Mouse (Mus musculus) forebrain, embryonic 12.5 days (tissue): ENCODE results near the gene Lim2. TPM values are rescaled to one million over a fixed set of nuclear protein-coding genes. Genes with fewer than 3 reads are reported as not detected.
A peak's percentile ranks its signal among the peaks of the same experiment; 100 is the strongest.

Experiments used
- ATAC-seq: fragments of 200-750 bp; cut with Nextera tagmentation; 2 replicates; pipeline ENCODE4 v1.8.0; 2017; ENCODE audit warnings: moderate TSS enrichment; ENCODE audit not compliant: low FRiP score
- H3K27ac ChIP-seq: fragments of 300-500 bp; sonication (generic); 2 replicates; pipeline ENCODE4 v1.5.1; 2016; ENCODE audit warnings: mild to moderate bottlenecking
- H3K27me3 ChIP-seq: fragments of 300-500 bp; sonication (generic); 2 replicates; pipeline ENCODE4 v1.6.1; 2016; ENCODE audit warnings: mild to moderate bottlenecking
- H3K36me3 ChIP-seq: fragments of 300-500 bp; sonication (generic); replicated peaks from 2 replicates; pipeline ENCODE4 v1.6.1; 2016; ENCODE audit warnings: mild to moderate bottlenecking
- H3K4me1 ChIP-seq: fragments of 300-500 bp; sonication (generic); 2 replicates; pipeline ENCODE4 v1.6.1; 2016
- H3K4me2 ChIP-seq: fragments of 300-500 bp; sonication (generic); 2 replicates; pipeline ENCODE4 v1.6.1; 2016; ENCODE audit warnings: mild to moderate bottlenecking, moderate library complexity
- H3K4me3 ChIP-seq: fragments of 300-500 bp; sonication (generic); replicated peaks from 2 replicates; pipeline ENCODE4 v1.5.1; 2016; ENCODE audit warnings: mild to moderate bottlenecking
- H3K9ac ChIP-seq: fragments of 300-500 bp; sonication (generic); 2 replicates; pipeline ENCODE4 v1.6.1; 2016; ENCODE audit warnings: mild to moderate bottlenecking
- H3K9me3 ChIP-seq: fragments of 300-500 bp; sonication (generic); 2 replicates; pipeline ENCODE4 v1.6.1; 2016
- WGBS: fragments of 180-500 bp; shearing (Covaris S2); methylation state at CpG from one replicate; pipeline ENCODE4 v1.1.7; 2016; 5-methylcytosine and 5-hydroxymethylcytosine counted together
- polyA plus RNA-seq: library from polyadenylated mRNA; unstranded; fragments of >200 nt; fragmentation: Nextera tagmentation; extraction: Ambion mirVana; gene quantifications from 2 replicates; pipeline ENCODE4 v1.2.1, GENCODE M21; 2016

Lim2 gene
- polyA plus RNA-seq, 1 experiment from 2014 or later: not detected

DNA sequence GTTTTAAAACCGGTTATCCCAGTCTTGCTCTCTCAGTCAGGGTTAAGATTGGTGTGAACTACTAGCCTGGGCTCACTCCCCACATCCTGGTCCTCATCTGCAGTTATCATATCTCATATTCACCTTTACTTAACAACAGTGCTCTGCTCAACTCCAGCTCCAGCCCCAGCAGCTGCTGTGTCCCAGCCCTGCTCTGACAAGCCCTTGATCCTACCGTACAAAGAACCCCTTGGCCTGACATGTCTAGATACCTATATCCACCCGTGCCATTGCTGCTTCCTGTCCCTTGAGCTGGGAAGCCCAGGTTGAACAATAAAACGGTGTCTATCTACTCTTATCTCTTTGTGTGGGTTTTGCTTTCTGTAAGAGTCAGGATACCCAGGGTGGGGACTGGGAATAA is 2.0 kb downstream of the Lim2 start:
- no peak overlapping the region for H3K4me3 ChIP-seq
- H3K9me3 ChIP-seq: no peaks in the 10 kb centered on the region
- no peak for ATAC-seq
- no peaks in the 10 kb centered on the region for H3K36me3 ChIP-seq
- 59% methylated on average over 4 of the region's 4 CpGs for WGBS
- H3K4me1 ChIP-seq: no peaks in the 10 kb centered on the region
- H3K27me3 ChIP-seq: no peaks in the 10 kb centered on the region
- no peak overlapping the region for H3K4me2 ChIP-seq
- no peak overlapping the region for H3K27ac ChIP-seq
- H3K9ac ChIP-seq: no peak overlapping the region

DNA sequence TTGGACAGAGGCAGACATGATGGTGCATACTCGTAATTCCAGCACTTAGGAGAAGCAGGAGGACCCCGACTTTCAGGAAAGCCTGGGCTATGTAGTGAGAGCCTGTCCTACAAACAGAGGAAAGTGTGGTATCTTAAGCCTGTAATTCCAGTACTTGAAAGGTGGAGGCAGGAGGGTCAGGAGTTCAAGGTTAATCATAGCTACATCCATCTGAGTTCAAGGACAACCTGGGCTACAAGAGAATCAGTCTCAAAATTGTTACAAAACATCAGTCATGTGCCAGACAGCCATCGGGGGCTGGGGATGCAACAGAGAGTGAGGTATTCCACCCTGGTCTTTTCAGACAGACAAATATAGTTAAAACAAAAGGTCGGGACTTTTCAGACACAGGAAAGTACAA is 5.4 kb downstream of the Lim2 start:
- H3K4me1 ChIP-seq: no peaks in the 10 kb centered on the region
- ATAC-seq: no peak
- no peak overlapping the region for H3K4me3 ChIP-seq

DNA sequence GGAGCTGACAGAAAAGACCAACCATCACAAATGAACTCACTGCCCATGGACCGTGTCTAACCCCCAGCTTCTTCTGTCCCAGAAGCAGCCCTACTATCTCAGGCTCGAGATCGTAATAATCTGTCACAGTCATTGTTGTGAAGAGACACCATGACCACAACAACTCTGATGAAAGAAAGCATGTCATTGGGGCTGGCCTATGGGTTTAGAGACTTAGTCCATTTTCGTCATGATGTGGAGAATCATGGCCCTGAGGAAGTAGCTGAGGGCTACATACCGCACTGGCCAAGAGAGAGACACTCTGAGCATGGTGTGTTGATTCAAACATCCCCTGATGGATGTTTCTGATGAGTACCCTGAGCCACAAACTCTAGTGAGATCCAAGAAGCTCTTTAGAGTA is 7.2 kb downstream of the Lim2 start:
- H3K9ac ChIP-seq: no peak overlapping the region
- H3K27ac ChIP-seq: no peak overlapping the region
- H3K4me1 ChIP-seq: no peaks in the 10 kb centered on the region
- no peaks in the 10 kb centered on the region for H3K9me3 ChIP-seq
- no peak overlapping the region for H3K4me2 ChIP-seq
- no peaks in the 10 kb centered on the region for H3K36me3 ChIP-seq
- ATAC-seq: no peak
- H3K27me3 ChIP-seq: 0 out of 2 replicates have a peak, but pooled peaks cover 6% of the 10 kb centered on the region
- WGBS: 91% methylated on average over 5 of the region's 5 CpGs
- no peak overlapping the region for H3K4me3 ChIP-seq

More for the DNA sequence above, 5.4 kb downstream of the Lim2 start:
- Histone ChIP-seq H3K9me3 (no peaks in the 10 kb centered on the region), H3K4me2 (no peak overlapping the region), H3K36me3 (no peaks in the 10 kb centered on the region), H3K27me3 (no peaks in the 10 kb centered on the region), H3K9ac (no peak overlapping the region), H3K27ac (no peak overlapping the region)
- WGBS: 82% methylated on average over 4 of the region's 4 CpGs

DNA sequence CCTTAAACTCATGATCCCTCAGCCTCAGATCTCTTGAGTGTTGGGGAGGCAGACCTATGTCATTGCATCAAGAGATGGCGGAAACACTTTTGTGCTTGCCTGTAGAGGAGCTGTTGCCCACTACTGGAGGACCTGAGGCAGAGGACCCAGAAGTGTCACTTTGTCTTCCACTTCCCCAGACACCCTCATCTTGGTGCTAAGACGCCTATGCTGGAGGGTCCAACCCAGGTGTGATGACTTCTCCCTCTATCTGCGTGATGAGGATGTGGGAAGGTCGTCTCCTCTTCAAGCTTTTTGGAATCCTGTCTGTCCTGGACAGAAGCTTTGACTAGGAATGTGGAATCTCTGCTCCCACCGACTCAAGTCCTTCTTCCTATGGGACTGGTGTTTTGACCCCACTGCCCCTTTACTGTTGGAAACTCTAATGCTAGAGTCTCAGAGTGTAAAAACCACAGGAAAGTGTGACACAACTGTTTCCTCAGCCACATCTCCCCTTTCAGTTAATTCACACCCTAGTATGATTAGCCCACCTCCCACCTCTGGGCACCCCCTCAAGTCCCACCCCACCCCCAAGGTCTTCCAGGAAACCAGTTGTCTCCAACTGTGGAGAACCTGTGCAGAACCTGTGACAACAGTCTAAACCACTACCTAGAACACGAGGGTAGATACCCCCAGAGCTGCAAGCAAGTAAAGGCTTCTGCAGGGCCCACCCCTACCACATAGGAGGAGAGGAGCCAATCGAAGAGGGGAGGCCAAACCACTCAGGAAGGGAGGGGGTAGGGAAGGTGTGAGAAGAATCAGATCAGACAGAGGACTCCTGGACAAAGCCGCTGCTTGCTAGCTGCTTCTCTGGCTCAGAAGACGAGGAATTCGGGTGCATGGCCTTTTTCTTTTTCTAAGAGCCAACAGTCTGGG is 9.1 kb downstream of the Lim2 start, which contains the start of gene Nkg7:
TSS of gene Nkg7 (plus strand) at position 733 of the 915 bp plus-strand sequence.
- H3K4me3 ChIP-seq: no peak within 1 kb of the TSS
- H3K9ac ChIP-seq: no peak within 1 kb of the TSS
- no peak for ATAC-seq
- H3K9me3 ChIP-seq: no peaks in the 10 kb centered on the region
- 0 out of 2 replicates have a peak, but pooled peaks cover 7% of the 10 kb centered on the region for H3K27me3 ChIP-seq
- 82% methylated on average over 10 of the region's 10 CpGs for WGBS
- H3K4me2 ChIP-seq: no peak within 1 kb of the TSS
- no peak within 1 kb of the TSS for H3K27ac ChIP-seq
- H3K36me3 ChIP-seq: no peaks in the 10 kb centered on the region
- no peaks in the 10 kb centered on the region for H3K4me1 ChIP-seq

DNA sequence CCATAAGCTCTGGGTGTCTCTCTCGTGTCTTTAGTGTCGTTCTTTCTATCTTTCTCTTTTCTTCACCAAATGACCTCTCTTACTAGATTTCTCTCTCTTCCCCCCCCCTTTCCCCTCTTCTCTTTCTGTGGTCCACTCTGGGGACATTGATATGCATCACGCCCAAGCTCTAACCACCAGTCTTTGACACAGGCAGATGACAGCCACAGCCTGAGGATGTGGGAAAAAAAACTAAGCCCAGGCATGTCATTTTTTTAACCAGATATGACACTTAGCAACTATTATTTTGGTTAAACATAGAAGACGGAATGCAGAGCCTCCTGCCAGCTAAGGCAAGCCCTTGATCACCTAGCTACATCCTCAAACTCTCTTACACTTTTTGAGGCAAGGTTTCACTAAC is 11.1 kb downstream of the Lim2 start:
- 85% methylated on average over 4 of the region's 4 CpGs for WGBS
- Histone ChIP-seq H3K4me3 (no peak overlapping the region), H3K9me3 (no peaks in the 10 kb centered on the region), H3K4me1 (peaks cover 7% of the 10 kb centered on the region; the same call in 1 of the 2 replicates), H3K9ac (no peak overlapping the region), H3K27ac (no peak overlapping the region), H3K4me2 (no peak overlapping the region), H3K36me3 (no peaks in the 10 kb centered on the region), H3K27me3 (0 out of 2 replicates have a peak, but pooled peaks cover 7% of the 10 kb centered on the region)
- ATAC-seq: no peak

DNA sequence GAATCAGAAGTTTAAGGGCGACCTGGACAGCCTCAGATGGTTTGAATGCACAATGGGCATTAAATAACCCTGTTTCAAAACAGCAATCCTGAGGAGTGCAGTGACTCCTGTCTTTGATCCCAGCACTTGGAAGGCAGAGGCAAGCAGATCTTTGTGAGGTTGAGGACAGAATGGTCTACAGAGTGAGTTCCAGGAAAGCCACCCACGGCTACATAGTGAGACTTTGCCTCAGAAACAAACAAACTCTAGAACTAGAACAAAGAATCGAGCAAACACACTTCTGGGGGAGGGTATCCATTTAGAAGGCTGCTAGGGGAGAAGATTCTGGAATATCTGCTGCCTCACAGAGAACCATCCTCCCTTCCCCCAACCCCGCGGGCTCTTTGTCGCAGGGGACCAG is 13.0 kb downstream of the Lim2 start, which contains the start of gene Cldnd2:
TSS of gene Cldnd2 (plus strand) at position 301 of the 400 bp plus-strand sequence.
- H3K4me3 ChIP-seq: no peak within 1 kb of the TSS
- H3K4me2 ChIP-seq: no peak within 1 kb of the TSS
- H3K4me1 ChIP-seq: peaks cover 19% of the 10 kb centered on the region
- H3K27me3 ChIP-seq: 0 out of 2 replicates have a peak, but pooled peaks cover 7% of the 10 kb centered on the region
- no peak for ATAC-seq
- no peak within 1 kb of the TSS for H3K27ac ChIP-seq
- no peaks in the 10 kb centered on the region for H3K9me3 ChIP-seq
- H3K9ac ChIP-seq: no peak within 1 kb of the TSS
- 88% methylated on average over 6 of the region's 6 CpGs for WGBS
- no peaks in the 10 kb centered on the region for H3K36me3 ChIP-seq

DNA sequence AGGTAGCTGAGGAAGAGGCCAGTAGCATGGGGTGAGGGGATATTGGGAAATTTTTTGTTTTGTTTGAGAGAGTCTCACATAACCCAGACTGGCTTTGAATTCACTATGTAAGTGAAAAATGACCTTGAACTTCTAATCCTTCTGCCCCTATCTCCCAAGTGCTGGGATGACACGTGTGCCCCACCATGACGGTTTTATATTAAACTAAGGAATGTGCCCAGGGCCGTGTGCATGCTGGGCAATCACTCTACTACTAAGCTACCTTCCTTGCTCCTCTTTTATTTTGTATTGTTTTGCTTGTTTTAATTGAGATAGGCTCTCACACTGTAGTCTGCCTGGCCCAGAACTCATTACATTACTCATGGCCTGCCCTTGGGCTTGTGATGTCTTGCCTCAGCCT is 13.6 kb downstream of the Lim2 start:
- Histone ChIP-seq H3K27me3 (0 out of 2 replicates have a peak, but pooled peaks cover 7% of the 10 kb centered on the region), H3K27ac (no peak overlapping the region), H3K9me3 (no peaks in the 10 kb centered on the region), H3K36me3 (no peaks in the 10 kb centered on the region), H3K4me3 (no peak overlapping the region), H3K9ac (no peak overlapping the region), H3K4me1 (peaks cover 19% of the 10 kb centered on the region), H3K4me2 (no peak overlapping the region)
- WGBS: 88% methylated on average over 3 of the region's 3 CpGs
- ATAC-seq: no peak

DNA sequence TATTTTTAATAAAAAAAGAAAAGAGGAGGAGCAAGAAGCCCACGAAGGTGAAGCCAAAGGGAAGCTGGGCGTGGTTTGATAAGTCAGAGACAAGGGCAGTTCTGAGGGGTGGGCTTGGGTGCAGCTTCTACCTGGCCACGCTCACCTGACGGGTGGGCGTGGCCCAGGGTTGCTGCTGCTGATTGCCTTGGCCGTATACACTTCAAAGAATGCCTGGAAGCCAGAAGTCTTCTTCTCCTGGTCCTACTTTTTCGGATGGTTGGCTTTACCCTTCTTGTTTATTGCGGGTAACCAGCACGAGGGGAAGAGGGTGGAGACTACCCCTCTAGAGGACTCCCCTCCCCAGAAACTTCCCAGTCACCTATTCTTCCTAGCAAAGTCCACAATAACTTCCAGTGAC is 15.2 kb downstream of the Lim2 start:
- 11% methylated on average over 9 of the region's 9 CpGs for WGBS
- Histone ChIP-seq H3K4me2 (peak overlapping the region; percentile 61), H3K4me1 (peaks cover 19% of the 10 kb centered on the region), H3K9me3 (no peaks in the 10 kb centered on the region), H3K36me3 (no peaks in the 10 kb centered on the region), H3K27ac (peak overlapping the region; percentile 63), H3K27me3 (0 out of 2 replicates have a peak, but pooled peaks cover 7% of the 10 kb centered on the region), H3K9ac (peak overlapping the region; percentile 39), H3K4me3 (peak overlapping the region; percentile 53)
- no peak for ATAC-seq

DNA sequence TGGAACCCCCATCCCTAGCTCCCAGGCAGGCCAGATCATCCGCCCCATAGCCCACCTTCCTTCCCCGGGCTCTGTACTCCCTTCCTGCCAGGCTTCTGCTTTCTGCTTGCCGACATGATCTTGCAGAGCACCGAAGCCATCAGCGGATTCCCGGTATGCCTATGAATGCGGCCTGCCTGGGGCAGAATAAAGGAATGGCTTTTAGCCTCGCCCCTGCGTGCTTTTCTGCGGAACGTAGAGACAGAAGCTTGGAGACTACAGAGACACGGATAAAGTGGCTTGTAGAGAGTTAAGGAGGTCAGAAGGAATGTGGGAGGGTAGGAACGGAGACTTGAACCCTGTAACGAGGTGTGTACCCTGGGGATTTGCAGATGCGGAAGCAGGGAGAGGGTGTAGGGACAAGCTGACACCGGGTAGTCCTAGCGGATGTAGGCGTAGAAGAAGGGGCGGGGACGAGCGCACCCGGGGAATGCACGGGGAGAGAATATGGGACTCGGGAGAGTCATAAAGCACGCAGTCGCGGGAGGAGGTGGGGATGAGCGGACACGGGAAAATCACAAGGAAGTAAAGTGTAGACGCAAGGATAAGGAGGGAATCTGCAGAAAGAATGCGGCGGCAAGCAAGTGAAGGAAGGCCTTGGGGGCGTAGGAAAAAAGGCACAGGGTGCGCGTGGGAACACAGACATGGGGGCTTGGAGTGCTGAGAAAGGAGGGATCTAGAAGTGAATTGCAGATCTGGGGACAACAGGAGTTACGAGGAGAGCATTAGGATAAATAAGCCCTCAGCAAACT is 15.9 kb downstream of the Lim2 start:
- peak; percentile 87 for ATAC-seq
- WGBS: under 1% methylated on average over 36 of the region's 36 CpGs

DNA sequence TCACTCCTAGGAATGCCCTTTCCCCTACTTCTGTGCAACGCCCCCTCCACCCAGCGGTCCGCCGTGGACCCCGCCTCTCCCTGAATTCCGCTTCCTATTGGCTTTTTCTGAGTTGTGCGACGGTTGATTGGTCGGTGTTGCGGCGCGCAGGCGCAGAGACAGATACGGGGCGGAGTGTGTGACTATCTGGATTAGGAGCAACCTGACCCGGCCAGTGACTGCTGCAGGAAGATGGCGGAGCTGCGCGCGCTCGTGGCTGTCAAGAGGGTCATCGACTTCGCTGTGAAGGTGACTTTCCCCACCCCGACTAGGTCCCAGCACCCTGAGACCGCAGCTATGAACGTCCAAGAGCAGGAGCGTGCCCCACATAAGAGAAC is 16.4 kb downstream of the Lim2 start, which contains the start of the genes Etfb and Gm45233:
TSS of gene Etfb (plus strand) at position 167 of the 377 bp plus-strand sequence.
TSS of gene Gm45233 (plus strand) at position 212 of the 377 bp plus-strand sequence.
- WGBS: under 1% methylated on average over 27 of the region's 27 CpGs
- H3K4me2 ChIP-seq: peak within 1 kb of the TSS; percentile 61
- H3K9ac ChIP-seq: peak within 1 kb of the TSS; percentile 55
- H3K27ac ChIP-seq: peak within 1 kb of the TSS; percentile 63
- H3K36me3 ChIP-seq: no peaks in the 10 kb centered on the region
- H3K9me3 ChIP-seq: no peaks in the 10 kb centered on the region
- peaks cover 19% of the 10 kb centered on the region for H3K4me1 ChIP-seq
- H3K27me3 ChIP-seq: 0 out of 2 replicates have a peak, but pooled peaks cover 7% of the 10 kb centered on the region
- peak; percentile 98 for ATAC-seq
- H3K4me3 ChIP-seq: peak within 1 kb of the TSS; percentile 53

More for the DNA sequence above, 15.9 kb downstream of the Lim2 start:
- Histone ChIP-seq H3K36me3 (no peaks in the 10 kb centered on the region), H3K4me2 (peak overlapping the region; percentile 61), H3K9ac (peak overlapping the region; percentile 39), H3K9me3 (no peaks in the 10 kb centered on the region), H3K4me3 (peak overlapping the region; percentile 53), H3K27me3 (0 out of 2 replicates have a peak, but pooled peaks cover 7% of the 10 kb centered on the region), H3K27ac (peak overlapping the region; percentile 63), H3K4me1 (peaks cover 19% of the 10 kb centered on the region)

DNA sequence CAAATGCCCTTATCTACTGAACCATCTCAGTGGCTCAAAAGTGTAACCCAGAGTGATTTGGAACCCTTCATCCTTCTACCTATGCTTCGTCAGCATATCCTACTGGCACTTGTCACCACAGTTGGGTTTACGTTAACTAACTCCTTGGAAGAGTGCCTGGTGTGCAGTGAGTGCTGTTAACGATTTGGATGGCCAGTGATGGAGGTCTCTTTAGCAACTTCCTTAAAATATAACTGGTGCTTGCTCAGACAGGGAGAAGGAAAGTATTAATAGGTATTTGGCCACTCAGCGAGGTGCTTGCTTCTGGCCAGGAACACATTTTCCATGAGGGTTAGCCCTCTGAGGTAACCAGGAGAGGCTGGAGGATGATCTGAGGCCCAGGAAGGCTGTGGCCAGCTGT is 20.3 kb downstream of the Lim2 start:
- no peaks in the 10 kb centered on the region for H3K27me3 ChIP-seq
- no peak overlapping the region for H3K9ac ChIP-seq
- 86% methylated on average over 4 of the region's 4 CpGs for WGBS
- H3K9me3 ChIP-seq: no peaks in the 10 kb centered on the region
- no peak overlapping the region for H3K4me3 ChIP-seq
- peaks cover 14% of the 10 kb centered on the region for H3K4me1 ChIP-seq
- ATAC-seq: no peak
- H3K27ac ChIP-seq: no peak overlapping the region
- H3K36me3 ChIP-seq: peaks cover 5% of the 10 kb centered on the region
- no peak overlapping the region for H3K4me2 ChIP-seq

DNA sequence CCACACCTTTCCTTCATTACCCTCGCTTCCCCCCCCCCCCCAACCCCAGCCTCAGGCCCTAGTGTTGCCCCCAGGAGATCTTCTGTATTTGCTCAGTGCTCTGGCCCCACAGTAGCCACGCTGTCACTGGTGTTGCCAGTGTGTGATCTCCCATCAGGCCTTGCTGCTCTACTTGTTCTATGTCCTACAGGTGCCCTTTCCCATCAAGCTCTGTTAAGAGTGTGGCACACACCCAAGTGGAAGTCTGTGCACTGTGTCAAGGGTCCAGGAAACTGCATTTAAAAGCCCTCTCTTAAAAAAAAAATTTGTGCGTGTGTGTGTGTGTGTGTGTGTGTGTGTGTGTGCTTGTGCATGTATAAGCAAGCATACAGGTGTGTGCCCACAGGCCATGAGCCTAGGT is 20.8 kb downstream of the Lim2 start:
- H3K9ac ChIP-seq: no peak overlapping the region
- no peak overlapping the region for H3K4me3 ChIP-seq
- no peak for ATAC-seq
- no peaks in the 10 kb centered on the region for H3K9me3 ChIP-seq
- peaks cover 11% of the 10 kb centered on the region for H3K4me1 ChIP-seq
- H3K27me3 ChIP-seq: no peaks in the 10 kb centered on the region
- peaks cover 10% of the 10 kb centered on the region for H3K36me3 ChIP-seq
- no peak overlapping the region for H3K27ac ChIP-seq
- H3K4me2 ChIP-seq: no peak overlapping the region
- WGBS: 81% methylated on average over 3 of the region's 3 CpGs
